Mouse (Mus musculus) embryonic fibroblast, embryonic 13.5 days (primary cell): Measurements from ENCODE around the gene Mcoln2.

Experiments used
- CTCF ChIP-seq: IDR thresholded peaks from 2 replicates; pipeline ENCODE4 v1.5.1; 2011; ENCODE audit warnings: mild to moderate bottlenecking, control low read depth, low read length, moderate library complexity, borderline replicate concordance; ENCODE audit not compliant: insufficient read depth
- POLR2A ChIP-seq: IDR thresholded peaks from 2 replicates; pipeline ENCODE4 v1.6.1; 2011; ENCODE audit warnings: low read depth, mild to moderate bottlenecking, control low read depth, low read length, moderate library complexity

GRCm38 (mm10) chr3:146150058-146150400 lies 396 bp downstream of the Mcoln2 start:
- TF ChIP-seq CTCF (no peak), POLR2A (no peak)
